Mouse (Mus musculus): ENCODE data around the gene Cyp2c67.
"Not testable (repeated sequence)": the region's sequence is repeated elsewhere in the genome, so short reads cannot be mapped to it uniquely, and the experiment has no call there.

The Cyp2c67 gene

DNA sequence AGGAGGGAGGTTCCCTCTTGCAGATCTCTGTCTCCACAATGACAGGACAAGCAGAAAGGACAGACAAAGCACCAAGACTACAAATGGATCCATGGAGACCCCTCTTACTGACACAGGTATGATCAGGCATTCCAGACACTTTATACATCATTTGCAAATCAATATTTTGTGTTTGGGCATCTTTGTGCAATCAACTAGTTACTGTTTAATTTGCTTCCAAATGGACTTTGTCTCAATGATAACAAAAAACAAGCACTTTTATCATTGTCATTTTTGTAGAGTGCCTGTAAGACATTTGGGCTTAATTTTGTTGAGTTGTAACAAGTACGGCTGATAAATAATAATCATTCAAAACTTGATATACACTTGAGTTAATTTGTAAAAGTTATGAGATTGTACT is at the start of gene Cyp2c67:
Gene Cyp2c67, minus strand, starts transcription at position 114 of the 400 bp plus-strand sequence.
- no peak for DNase-seq

DNA sequence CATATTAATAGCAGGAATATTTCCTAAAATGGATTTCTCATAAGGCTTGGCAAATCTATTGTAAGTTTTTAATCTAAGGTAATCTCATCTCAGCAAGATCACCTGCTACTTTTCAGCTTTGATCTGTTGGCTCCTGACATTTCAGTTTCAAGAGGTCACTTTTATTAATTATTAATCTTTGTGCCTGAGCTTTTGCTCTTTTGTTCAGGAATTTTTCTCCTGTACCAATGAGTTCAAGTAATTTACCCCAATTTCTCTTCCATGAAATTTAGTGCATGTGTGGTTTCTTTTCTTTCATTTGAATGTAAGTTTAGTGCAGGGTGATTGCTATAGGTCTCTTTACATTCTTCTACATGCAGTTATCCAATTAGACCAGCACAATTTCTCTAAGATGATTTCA is 16.8 kb upstream of the Cyp2c67 start:
- not testable (repeated sequence) for DNase-seq

DNA sequence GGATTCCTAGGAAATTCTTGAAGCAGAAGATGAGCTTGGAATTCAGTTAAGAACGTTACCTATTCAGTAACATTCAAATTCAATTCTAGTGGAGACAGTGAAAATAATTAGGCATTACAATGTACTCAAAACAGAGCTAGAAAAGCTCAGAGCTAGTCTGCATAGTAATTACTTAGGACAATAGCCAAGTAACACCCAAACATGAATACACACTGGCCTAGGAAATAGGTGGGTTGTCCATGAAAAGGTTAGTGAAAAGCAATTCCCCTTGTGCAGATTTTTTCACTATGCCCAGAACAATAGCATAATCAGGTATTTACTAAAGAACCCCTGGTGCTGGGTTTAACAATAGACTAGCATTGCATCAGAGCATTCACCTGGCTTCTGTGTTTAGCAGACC is 3.5 kb upstream of the Cyp2c67 start:
- no peak for DNase-seq

DNA sequence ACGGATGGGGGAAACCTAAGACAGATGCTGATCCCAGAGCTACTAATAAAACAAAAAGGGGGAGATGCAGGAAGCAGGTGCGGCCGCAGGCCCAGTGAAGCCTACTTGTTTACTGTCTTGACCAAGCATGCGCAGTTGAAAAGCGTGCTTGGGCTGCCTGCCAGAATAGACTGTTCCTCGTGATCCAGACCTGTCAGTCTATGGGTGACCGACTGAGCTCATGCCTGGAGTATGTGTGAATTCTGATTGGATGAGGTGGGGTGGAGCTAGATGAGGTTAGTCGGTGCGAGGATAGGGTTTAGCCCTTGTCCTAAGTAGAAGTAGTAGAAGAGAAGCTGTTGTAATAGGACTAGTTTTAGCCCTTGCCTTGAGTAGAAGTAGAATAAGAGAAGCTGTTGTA is 1.3 kb downstream of the Cyp2c67 start:
- DNase-seq: no peak

DNA sequence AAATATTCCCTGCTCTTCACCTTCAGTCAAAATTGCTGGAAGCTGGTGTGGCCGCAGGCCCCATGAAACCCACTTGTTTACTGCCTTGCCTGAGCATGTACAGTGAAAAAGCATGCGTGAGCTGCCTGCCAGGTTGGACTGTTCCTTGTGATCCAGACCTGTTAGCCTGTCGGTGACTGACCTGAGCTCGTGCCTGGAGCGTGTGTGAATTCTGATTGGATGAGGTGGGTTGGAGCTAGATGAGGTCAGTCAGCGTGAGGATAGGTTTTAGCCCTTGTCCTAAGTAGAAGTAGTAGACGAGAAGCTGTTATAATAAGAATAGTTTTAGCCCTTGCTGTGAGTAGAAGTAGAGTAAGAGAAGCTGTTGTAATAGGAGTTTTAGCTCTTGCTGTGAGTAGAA is 4.3 kb downstream of the Cyp2c67 start:
- not testable (repeated sequence) for DNase-seq

All from lung, adult 18-20 months (tissue).